Mouse (Mus musculus): ENCODE results near the gene Sipa1l1. TPM values are rescaled to one million over a fixed set of nuclear protein-coding genes. Genes with fewer than 3 reads are reported as not detected.

Gene Sipa1l1
- total and polyA plus RNA-seq, 2 experiments from 2014 or later = 8.2 to 22.9 TPM

GRCm38 (mm10) chr12:82427416-82427815 is 258.3 kb downstream of the Sipa1l1 start:
- Histone ChIP-seq H3K36me3 (ENCODE audit: insufficient read depth, low read length) (no peaks in the 10 kb centered on the region; the same call in 1 of the 2 replicates), H3K4me2 (ENCODE audit: low read depth, low read length) (no peak overlapping the region), H3K4me1 (ENCODE audit: insufficient read depth, low read length) (no peaks in the 10 kb centered on the region), H3K9ac (replicated peaks; ENCODE audit: low read length) (no peak overlapping the region), H3K9me3 (ENCODE audit: low read length) (no peaks in the 10 kb centered on the region), H3K27me3 (ENCODE audit: insufficient read depth, low read length) (no peaks in the 10 kb centered on the region), H3K27ac (no peak overlapping the region), H3K4me3 (ENCODE audit: low read length) (no peak overlapping the region)
- DNase-seq (ENCODE audit: low spot score) = no peak
- TF ChIP-seq CTCF (IDR thresholded peaks at IDR 0.05; ENCODE audit: low read depth) = no peak
- ATAC-seq = no peak
- 64% methylated on average over 2 of the region's 2 CpGs for WGBS

GRCm38 (mm10) chr12:82428466-82428865 is 259.3 kb downstream of the Sipa1l1 start:
- no peaks in the 10 kb centered on the region for H3K27me3 ChIP-seq (ENCODE audit: insufficient read depth, low read length)
- H3K4me3 ChIP-seq (ENCODE audit: low read length) = no peak overlapping the region
- 86% methylated on average over 9 of the region's 9 CpGs for WGBS
- H3K27ac ChIP-seq = no peak overlapping the region
- H3K36me3 ChIP-seq (ENCODE audit: insufficient read depth, low read length) = no peaks in the 10 kb centered on the region; the same call in 1 of the 2 replicates
- ATAC-seq = no peak
- no peak for DNase-seq (ENCODE audit: low spot score)
- no peak overlapping the region for H3K9ac ChIP-seq (replicated peaks; ENCODE audit: low read length)
- no peak for TF ChIP-seq CTCF (IDR thresholded peaks at IDR 0.05; ENCODE audit: low read depth)
- H3K4me1 ChIP-seq (ENCODE audit: insufficient read depth, low read length) = no peaks in the 10 kb centered on the region
- no peak overlapping the region for H3K4me2 ChIP-seq (ENCODE audit: low read depth, low read length)
- H3K9me3 ChIP-seq (ENCODE audit: low read length) = no peaks in the 10 kb centered on the region

- 23% methylated on average over 4 of the region's 4 CpGs for WGBS
- Histone ChIP-seq H3K36me3 (ENCODE audit: insufficient read depth, low read length) (no peaks in the 10 kb centered on the region), H3K4me1 (ENCODE audit: insufficient read depth, low read length) (0 out of 2 replicates have a peak, but pooled peaks cover 3% of the 10 kb centered on the region), H3K27me3 (ENCODE audit: insufficient read depth, low read length) (no peaks in the 10 kb centered on the region), H3K9ac (replicated peaks; ENCODE audit: low read length) (no peak overlapping the region), H3K4me3 (ENCODE audit: low read length) (no peak overlapping the region), H3K27ac (no peak overlapping the region), H3K4me2 (ENCODE audit: low read depth, low read length) (no peak overlapping the region), H3K9me3 (ENCODE audit: low read length) (no peaks in the 10 kb centered on the region)
- no peak for DNase-seq (ENCODE audit: low spot score)
- TF ChIP-seq CTCF (IDR thresholded peaks at IDR 0.05; ENCODE audit: low read depth) = no peak
- ATAC-seq = no peak
Measured at GRCm38 (mm10) chr12:82433311-82433710, 264.2 kb downstream of the Sipa1l1 start.

- H3K4me1 ChIP-seq (ENCODE audit: insufficient read depth, low read length) = 0 out of 2 replicates have a peak, but pooled peaks cover 3% of the 10 kb centered on the region
- H3K4me3 ChIP-seq (ENCODE audit: low read length) = no peak overlapping the region
- 78% methylated on average over 9 of the region's 9 CpGs for whole genome bisulfite sequencing
- no peak for TF ChIP-seq CTCF (IDR thresholded peaks at IDR 0.05; ENCODE audit: low read depth)
- no peak overlapping the region for H3K4me2 ChIP-seq (ENCODE audit: low read depth, low read length)
- H3K27ac ChIP-seq = no peak overlapping the region
- ATAC-seq = no peak
- H3K27me3 ChIP-seq (ENCODE audit: insufficient read depth, low read length) = no peaks in the 10 kb centered on the region
- no peaks in the 10 kb centered on the region; the same call in 1 of the 2 replicates for H3K36me3 ChIP-seq (ENCODE audit: insufficient read depth, low read length)
- DNase-seq (ENCODE audit: low spot score) = no peak
- no peak overlapping the region for H3K9ac ChIP-seq (replicated peaks; ENCODE audit: low read length)
- H3K9me3 ChIP-seq (ENCODE audit: low read length) = no peaks in the 10 kb centered on the region
Measured at GRCm38 (mm10) chr12:82434591-82434990, 265.5 kb downstream of the Sipa1l1 start.

- H3K27ac ChIP-seq = no peak overlapping the region
- no peaks in the 10 kb centered on the region for H3K4me1 ChIP-seq (ENCODE audit: insufficient read depth, low read length)
- no peak overlapping the region for H3K4me2 ChIP-seq (ENCODE audit: low read depth, low read length)
- H3K9me3 ChIP-seq (ENCODE audit: low read length) = no peaks in the 10 kb centered on the region
- no peak overlapping the region for H3K4me3 ChIP-seq (ENCODE audit: low read length)
- TF ChIP-seq CTCF (IDR thresholded peaks at IDR 0.05; ENCODE audit: low read depth) = no peak
- DNase-seq (ENCODE audit: low spot score) (no peak), ATAC-seq (no peak)
- no peaks in the 10 kb centered on the region for H3K27me3 ChIP-seq (ENCODE audit: insufficient read depth, low read length)
- H3K9ac ChIP-seq (replicated peaks; ENCODE audit: low read length) = no peak overlapping the region
- peaks cover 6% of the 10 kb centered on the region for H3K36me3 ChIP-seq (ENCODE audit: insufficient read depth, low read length)
- 92% methylated on average over 3 of the region's 3 CpGs for WGBS
Measured at GRCm38 (mm10) chr12:82441479-82441878, 272.4 kb downstream of the Sipa1l1 start.

- WGBS = 88% methylated on average over 8 of the region's 8 CpGs
- TF ChIP-seq CTCF (IDR thresholded peaks at IDR 0.05; ENCODE audit: low read depth) = no peak
- Histone ChIP-seq H3K4me3 (ENCODE audit: low read length) (no peak overlapping the region), H3K4me1 (ENCODE audit: insufficient read depth, low read length) (no peaks in the 10 kb centered on the region), H3K9me3 (ENCODE audit: low read length) (no peaks in the 10 kb centered on the region), H3K9ac (replicated peaks; ENCODE audit: low read length) (no peak overlapping the region), H3K36me3 (ENCODE audit: insufficient read depth, low read length) (peaks cover 5% of the 10 kb centered on the region; the same call in 1 of the 2 replicates), H3K27me3 (ENCODE audit: insufficient read depth, low read length) (no peaks in the 10 kb centered on the region), H3K4me2 (ENCODE audit: low read depth, low read length) (no peak overlapping the region), H3K27ac (no peak overlapping the region)
- ATAC-seq = no peak
- DNase-seq (ENCODE audit: low spot score) = no peak
Measured at GRCm38 (mm10) chr12:82446609-82447024, 277.5 kb downstream of the Sipa1l1 start.

- no peak overlapping the region for H3K4me2 ChIP-seq (ENCODE audit: low read depth, low read length)
- no peak for ATAC-seq
- no peak overlapping the region for H3K4me3 ChIP-seq (ENCODE audit: low read length)
- no peak for DNase-seq (ENCODE audit: low spot score)
- no peaks in the 10 kb centered on the region for H3K4me1 ChIP-seq (ENCODE audit: insufficient read depth, low read length)
- TF ChIP-seq CTCF (IDR thresholded peaks at IDR 0.05; ENCODE audit: low read depth) = no peak
- WGBS = 89% methylated on average over 9 of the region's 9 CpGs
- no peak overlapping the region for H3K9ac ChIP-seq (replicated peaks; ENCODE audit: low read length)
- H3K27ac ChIP-seq = no peak overlapping the region
- no peaks in the 10 kb centered on the region for H3K27me3 ChIP-seq (ENCODE audit: insufficient read depth, low read length)
- peaks cover 5% of the 10 kb centered on the region; the same call in 1 of the 2 replicates for H3K36me3 ChIP-seq (ENCODE audit: insufficient read depth, low read length)
- no peaks in the 10 kb centered on the region for H3K9me3 ChIP-seq (ENCODE audit: low read length)
Measured at GRCm38 (mm10) chr12:82448129-82448815, 279.2 kb downstream of the Sipa1l1 start.

All from hindbrain, postnatal 0 days (tissue).